Mouse (Mus musculus): Measurements from ENCODE around the gene Setd3.

The Setd3 gene

DNA sequence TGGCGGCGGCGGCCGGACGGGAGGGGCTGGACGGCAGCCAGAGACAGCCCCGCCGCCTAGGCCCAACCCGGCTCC lies at the start of gene Setd3:
Setd3 (minus strand) TSS at position 69 of the 75 bp plus-strand sequence.
- no peak for DNase-seq (ENCODE audit: low read depth, low spot score)

DNA sequence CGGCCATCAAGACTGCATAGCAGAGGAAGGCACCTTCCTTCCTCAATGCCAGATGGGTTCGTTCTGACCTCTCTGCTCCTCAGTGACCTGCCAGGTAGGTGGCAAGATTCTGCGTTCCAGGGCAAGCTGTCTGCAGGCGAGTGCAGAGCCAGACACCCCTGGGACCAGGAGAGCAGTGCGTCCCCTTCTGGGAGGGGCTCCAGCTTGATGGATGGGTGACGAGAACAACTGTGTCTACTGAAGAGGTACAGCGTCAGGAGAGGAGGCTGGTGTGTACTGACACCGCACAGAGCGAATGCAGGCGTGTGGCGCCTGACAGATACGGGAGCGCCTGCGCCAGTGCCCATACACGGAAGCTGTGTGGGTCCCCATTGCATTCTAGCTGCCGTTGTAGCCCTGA lies 48.4 kb upstream of the Setd3 start:
- DNase-seq (ENCODE audit: low read depth, low spot score): no peak

DNA sequence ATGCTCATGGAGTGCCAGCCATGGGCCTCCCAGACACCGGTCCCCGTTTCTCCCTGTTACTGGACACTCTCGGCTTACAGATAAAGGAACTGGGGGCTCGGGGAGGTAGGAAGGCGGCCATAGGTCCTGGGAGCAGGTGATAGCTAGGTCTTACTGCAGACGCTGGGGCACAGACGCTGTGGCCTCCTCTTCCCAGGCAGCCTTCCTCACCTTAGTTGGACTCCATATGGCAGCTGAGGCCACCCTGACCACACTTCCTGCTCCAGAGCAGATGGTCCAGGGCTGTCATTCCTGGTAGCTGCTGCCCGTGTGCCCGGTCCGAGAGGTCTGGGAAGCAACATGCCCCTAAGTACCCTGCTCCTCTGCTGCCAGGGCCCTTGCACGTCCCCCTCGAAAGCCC lies 47.8 kb upstream of the Setd3 start:
- no peak for DNase-seq (ENCODE audit: low read depth, low spot score)

DNA sequence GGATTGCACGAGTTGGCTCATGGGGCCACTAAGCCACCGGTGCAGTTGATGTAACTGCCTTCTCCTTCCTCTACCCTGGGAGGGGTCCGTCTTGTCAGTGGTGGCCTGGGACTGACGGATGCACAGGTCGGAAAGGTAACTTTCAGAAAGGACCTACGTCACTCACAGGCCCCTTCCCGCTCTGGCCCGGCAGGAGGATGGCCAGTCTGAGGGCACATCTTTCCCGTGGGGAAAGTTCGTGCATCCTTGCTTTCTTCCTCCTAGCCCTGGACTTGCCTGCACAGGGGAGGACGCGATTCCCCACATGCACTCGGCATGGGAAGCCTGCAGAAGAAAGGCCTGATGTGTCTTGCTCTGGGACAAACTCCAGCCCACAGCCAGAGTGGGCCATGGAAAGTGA lies 47.1 kb upstream of the Setd3 start:
- DNase-seq (ENCODE audit: low read depth, low spot score): no peak

DNA sequence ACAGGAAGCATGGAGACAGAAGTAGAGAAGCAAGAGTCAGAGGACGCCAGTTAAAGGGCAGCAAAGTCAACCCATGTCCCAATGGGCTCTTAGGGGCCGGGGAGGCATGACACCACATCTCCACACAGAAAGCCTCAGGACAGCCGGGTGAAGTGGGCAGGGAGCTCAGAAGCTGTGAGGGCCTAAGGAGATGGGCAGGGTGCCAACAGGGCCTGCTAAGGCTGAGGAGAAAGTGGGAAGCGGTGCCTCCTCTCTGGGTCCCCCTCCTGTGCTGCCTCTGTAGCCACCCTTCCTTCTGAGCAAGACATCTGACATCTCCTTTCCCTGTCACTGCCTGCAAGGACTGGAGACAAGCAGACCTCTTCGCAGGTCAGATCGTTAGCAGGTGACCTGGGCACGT lies 46.7 kb upstream of the Setd3 start:
- DNase-seq (ENCODE audit: low read depth, low spot score): peak; percentile 29

DNA sequence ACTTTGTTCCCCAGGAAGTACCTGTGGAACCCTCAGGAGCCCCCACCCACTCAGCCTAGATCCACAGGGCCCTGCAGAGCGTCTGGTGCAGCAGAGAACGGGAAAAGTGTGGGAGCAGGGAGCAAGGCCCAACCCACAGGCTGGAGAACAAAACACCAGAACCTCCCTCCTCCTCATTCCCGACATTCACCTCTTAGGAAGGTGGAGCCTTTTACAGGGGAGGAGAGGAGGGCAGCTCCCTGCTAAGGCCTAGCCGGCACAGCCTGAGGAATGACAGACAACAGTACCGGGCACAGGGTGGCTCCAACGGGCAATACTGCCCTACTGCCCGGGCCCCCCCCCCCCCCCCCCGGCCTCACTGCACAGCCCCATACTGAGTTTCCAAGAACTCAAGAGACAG lies 44.2 kb upstream of the Setd3 start:
- DNase-seq (ENCODE audit: low read depth, low spot score): peak; percentile 91

DNA sequence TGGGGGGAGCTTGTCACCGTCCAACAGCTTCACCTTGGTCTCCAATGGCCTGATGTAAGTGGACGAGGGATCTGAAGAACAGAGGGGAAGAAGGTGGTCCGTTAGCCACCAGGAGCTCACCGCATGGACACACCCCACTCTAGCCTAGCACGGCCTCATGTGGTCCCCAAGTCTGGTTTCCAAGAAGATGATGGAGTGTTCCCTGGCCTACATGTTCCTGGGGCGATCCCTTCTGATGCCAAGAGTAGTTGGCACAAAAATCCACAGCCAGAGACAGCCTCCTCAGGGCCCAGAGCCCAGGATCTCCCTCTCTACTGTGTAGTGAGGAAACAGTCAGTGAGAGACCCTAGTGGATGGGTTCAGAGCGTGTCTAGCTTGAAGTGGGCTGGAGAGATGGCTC lies 42.6 kb upstream of the Setd3 start:
- DNase-seq (ENCODE audit: low read depth, low spot score): no peak

DNA sequence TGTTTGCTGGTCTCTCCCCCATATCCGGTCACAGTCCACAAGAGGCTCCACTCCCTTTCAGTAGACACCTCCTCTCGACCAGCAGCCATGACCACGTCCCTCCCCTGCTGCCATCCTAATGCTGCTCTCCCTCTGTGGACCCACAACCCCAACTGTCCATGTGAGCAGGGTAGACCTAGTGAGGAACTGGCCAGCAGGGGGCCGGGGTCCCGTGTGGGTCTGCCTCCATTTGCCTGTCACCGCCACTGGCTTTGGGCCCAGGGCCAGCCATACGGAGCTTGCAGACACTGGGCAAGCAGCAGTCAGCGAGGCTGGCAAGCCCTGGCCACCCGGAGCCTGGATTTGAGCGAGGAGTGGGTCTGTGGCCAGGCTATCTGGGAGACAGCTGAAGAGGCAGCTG lies 42.1 kb upstream of the Setd3 start:
- no peak for DNase-seq (ENCODE audit: low read depth, low spot score)

DNA sequence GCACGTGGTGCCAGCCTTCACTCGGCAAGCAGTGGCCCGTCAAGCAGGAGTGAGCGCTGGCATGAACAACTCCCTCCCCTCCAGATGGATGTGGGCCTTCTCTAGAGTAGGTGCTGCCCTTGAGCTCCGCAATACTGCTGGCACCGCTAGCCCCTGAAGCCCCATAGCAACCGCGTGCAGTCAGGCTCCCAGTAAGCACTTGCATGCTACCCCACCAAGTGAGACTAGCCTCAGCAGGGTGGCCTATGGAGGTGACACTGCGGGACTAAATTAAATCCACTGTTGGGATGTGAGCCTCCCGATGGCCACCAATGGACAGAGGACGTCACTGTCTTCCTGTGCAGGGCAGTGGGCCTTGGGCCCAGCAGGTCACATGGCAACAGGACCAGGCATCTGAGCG lies 41.5 kb upstream of the Setd3 start:
- no peak for DNase-seq (ENCODE audit: low read depth, low spot score)

DNA sequence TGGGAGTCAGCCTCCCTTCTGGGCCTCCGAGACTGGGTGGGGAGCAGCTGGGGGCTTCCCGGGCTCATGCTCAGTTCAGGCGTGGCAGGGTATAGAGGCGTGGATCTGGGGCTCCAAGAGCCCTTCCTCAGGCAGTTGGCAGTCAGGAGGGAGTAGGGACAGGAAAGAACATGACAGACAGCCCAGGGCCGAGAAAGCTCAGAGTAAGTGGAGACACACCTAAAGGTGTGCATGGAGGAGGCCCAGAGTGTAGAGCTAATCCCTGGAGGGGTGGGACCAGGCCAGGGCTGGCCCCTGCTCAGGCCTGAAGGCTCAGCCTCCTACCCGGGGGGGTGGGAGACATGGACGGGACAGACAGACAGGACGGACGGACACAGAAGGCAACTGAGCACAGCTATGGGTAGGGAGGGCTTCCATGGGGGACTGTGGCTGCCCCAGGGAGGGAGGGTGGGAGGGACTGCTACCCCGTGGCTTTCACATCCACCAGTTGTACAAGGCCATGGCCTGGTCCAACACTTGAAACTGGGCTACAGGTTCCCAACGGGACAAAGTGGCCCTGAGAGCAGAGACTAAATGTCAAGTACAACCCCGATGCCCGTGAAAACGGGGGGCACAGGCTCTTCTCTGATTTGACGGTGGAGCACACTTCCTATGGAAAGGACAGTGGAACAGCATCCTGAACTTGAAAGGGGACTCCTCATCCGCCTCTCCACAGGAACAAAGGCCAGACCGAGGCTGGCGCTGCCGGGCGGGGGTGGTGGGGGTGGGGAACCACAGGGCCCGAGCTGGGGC lies 40.9 kb upstream of the Setd3 start:
- no peak for DNase-seq (ENCODE audit: low read depth, low spot score)

DNA sequence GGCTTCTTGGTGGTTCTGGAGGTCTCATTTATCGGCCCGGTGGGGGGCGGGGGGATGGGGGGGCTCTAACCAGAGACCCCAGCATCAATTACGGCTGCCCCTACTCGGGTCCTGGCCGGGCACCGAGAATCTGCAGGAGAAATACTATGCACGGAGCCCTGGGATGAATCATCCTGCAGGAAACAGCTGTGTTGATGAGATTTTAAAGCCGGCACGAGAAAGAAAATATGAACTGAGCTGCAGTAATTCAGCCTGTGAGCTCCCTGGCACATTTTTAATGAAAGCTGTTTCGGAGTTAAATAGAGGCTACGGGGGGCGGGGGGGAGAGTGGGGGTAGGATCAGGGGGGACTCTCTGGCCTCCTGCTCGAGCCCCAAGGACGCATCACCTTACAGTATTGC lies 40.0 kb upstream of the Setd3 start:
- no peak for DNase-seq (ENCODE audit: low read depth, low spot score)

DNA sequence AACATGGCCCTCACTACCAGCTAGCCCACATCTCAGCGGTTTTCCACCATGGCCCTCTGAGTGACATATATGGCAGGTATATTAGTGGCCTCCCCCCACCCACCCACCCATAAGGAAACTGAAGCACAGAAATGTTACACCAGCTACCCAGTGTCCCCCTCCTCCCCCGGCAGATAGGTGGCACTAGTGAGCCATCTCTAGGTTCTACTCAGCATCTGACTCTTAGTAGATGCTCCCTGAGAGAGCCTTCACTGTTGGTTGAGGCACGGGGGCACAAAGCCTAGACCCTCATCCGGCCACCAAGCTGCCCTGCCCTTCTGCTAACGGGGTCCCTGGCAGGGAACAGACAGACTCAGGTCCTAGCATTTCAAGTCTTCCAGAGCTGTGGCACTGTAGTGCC lies 38.5 kb upstream of the Setd3 start:
- peak; percentile 58 for DNase-seq (ENCODE audit: low read depth, low spot score)

DNA sequence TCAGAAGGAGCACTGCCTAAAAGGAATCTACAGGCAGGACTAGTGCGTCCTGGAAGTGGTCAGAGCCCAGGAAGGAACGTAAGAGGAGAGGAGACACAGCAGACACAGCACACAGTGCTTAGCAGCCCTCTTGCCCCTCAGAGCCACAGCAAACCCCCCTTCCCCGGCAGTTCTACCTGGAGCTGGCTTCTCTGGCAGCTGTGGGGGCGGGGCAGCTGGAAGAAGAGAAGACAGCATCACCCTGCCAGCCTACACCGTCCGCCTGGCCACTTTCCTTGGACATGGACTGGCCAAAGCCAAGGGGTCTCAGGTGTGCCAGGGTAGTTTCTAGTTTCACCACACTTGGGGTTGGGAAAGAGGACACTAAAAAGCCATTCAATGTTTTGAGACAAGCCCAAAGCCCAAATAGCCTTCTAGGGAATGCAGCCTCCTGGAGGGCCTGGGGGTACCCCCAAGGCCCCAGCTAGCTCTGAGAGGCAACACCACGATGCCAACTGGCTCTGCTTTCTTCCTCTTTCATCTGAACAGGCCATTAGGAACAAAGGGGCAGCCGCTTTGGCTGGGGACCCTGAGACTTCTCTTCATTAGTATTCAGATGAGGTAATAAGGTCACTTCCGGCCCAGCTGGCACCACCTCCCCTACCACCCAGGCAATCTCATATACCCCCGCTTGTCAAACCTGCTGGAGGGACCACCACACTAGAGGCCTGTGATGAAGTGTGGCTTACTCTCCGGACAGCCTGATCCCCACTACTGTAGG lies 37.7 kb upstream of the Setd3 start:
- no peak for DNase-seq (ENCODE audit: low read depth, low spot score)

DNA sequence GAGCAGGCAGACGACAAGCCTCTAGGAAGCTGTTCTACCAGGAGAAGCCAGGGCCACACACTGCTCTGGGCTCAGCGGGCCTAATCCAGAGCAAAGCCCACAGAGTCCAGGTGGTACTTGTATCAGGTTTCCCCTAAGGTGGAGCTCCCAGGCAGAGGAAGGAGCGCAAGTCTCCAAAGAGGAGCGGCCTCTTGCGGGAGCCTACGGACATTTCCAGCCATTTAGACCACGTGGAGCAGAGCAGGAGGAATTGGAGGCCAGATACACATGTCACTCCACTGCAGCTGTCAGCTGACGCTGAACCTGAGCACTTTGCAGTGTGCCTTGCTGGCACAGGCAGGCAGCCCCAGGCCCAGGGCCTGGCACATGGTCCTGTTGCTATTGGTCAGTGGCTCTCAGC lies 36.0 kb upstream of the Setd3 start:
- DNase-seq (ENCODE audit: low read depth, low spot score): no peak

DNA sequence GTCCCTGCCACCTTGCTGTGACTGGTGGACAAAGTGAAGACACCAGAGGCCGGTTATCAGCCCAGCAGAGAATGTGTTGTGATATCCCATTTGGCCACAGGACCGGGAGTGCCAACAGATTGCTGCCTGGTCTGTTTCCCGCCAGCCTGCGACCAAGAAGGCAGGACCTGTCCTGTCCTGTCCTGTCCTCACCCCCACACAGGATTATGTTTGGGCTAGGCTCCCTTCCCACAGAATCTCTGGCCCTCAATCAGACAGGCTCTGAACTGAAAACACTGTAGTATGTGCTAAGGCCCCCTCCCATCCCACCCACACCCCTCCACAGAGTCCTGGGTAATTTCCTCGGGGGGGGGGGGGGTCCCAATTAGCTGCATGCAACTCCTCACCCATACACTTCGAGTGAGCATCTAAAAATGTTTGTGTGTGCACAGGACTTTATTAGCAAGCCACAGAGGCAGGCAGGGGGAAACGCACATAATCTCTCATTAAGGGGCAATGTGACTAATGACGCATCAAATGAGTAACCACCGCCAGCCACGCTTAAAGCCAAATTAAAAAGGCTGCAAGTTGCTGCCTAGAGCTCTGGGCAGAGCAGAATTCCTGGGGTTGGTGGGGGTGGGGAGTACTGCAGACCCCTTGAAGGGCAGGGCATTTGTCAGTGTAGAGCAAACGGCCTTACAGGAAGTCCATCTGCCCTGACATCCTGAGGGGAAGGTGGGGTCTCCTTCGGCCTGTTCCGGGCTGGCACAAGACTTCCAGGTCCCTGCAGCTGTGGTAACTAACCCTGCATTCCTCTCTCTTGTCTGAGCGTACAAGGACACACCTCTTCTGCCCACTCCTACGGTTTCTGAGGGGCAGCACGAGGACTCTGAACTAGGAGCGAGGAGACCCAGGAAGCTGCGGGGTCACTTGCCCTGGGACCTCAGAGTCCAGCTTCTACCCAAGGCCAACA lies 34.3 kb upstream of the Setd3 start:
- DNase-seq (ENCODE audit: low read depth, low spot score): no peak

DNA sequence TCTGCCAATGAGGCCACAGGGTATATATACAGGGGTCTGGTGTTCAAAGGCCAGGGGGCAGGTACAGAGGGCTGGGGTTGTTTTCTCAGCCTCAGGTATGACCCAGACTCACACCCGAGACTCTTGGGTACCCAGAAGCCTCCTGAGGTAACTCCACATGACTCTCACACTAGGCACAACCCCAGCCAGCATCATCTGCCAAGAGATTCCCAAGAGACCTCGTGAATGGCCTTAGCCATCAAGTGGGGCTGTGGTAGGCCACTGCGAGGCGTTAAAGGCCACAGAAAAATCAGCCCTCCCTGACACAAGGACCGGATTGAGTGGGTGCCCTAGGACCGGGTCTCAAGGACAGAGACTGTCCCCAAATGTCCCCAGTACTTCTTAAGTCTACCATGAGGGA lies 33.4 kb upstream of the Setd3 start:
- DNase-seq (ENCODE audit: low read depth, low spot score): no peak

DNA sequence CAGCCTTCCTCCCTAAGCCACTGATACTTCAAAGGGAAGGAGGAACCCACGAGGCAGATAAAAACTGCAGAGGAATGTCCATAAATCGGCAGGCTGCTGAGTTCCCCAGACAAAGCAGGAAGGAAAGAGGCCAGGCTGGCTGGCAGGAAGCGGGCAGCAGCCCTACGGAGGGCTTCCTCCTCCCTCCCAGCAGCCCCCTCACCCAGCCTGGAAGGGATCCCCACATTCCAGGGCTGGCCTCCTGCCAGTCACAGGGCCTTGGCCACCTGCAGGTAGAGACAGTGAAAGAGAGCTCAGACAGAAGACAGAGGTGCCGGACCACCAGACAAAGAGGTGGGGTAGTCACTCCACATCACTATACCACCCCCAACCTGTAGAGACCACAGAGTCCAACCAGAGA lies 33.0 kb upstream of the Setd3 start:
- DNase-seq (ENCODE audit: low read depth, low spot score): no peak

DNA sequence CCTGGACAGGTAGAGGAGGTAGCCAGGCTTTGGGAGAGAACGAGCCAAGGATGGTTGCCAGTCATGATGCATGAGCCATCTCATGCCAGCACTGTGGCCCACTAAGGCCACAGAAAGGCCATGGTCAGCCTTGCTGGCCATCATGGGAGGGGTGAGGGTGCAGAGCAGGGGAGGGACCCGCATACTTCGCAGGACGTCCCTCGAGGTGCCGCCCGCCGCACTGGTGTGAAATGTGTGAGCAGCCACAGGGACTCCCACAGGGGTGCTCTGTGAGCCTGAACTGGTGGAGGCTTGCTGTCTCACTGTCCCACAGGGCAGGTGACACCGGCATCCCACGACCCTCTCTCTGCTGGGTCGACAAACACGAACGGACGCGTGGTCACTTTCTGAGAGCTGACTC lies 31.5 kb upstream of the Setd3 start:
- DNase-seq (ENCODE audit: low read depth, low spot score): no peak

DNA sequence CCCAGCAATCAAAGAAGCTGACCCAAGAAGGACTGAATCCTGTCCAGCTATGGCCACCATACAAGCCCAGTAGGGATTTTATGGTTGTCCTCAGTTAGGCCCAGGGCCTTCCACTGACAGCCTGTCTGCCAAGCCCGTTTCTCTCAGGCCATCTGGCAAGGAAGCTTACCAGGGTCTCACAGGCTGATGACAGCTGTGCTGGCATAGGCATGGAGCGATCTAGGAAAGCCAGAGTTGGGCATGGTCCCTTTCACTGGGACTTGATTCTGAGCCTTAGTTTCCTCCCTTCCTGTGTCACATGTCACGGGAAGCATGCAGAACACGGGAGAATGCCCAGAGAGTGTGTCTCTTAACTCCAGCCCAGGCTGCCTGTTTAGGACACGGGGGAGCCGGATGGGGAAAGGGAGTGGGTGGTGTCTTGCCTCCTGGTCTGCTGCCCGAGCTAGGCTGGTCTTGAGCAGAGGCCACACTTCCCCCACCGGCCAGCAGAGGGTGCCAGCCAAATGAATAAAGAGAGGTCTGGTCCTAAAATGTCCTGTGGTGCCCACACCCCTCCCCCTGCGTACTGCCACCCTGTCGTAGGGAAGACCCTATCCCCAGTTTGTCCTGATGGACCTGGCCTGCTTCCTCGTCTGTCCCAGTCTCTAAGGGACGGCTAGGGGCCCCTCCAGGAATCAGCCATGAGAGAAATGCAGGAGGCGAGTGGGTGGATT lies 29.8 kb upstream of the Setd3 start:
- DNase-seq (ENCODE audit: low read depth, low spot score): peak; percentile 81

DNA sequence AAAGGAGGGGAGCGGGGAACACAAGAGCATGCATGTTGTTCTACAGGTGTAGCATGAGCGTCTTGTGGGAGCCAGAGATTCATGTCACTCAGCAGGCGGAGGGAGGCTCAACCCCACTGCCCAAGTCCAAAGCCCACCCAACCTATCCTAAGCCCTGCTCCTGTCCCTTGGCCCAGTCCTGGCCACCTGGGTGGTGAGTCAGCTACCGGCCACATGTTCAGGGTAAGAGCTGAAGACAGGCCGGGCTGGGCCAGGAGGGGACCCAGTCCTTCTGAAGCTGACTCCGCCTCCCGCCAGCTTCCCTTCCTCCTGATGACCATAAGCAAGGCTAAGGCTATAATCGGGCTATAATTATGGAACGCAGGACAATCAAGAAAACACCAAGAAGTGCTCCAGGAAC lies 29.1 kb upstream of the Setd3 start:
- DNase-seq (ENCODE audit: low read depth, low spot score): no peak

DNA sequence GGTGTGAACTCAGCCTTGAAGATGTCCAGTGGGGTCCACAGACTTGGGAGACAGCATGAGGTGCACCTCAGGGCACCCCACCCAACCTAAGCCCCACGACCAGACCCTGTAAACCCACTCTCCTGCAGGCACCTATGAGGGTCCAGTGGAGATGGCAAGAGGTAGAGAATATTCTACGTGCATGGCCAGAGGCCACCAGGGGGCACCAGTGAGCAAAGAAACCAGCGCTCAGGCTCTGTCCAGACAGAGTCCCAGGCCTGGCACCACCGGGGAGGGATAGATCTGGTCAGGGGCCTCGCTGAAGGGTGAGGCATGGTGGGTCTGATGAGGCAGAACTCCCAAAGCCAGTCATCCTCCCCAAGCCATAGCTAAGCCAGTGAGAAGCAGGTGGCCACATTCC lies 27.5 kb upstream of the Setd3 start:
- peak; percentile 80 for DNase-seq (ENCODE audit: low read depth, low spot score)

DNA sequence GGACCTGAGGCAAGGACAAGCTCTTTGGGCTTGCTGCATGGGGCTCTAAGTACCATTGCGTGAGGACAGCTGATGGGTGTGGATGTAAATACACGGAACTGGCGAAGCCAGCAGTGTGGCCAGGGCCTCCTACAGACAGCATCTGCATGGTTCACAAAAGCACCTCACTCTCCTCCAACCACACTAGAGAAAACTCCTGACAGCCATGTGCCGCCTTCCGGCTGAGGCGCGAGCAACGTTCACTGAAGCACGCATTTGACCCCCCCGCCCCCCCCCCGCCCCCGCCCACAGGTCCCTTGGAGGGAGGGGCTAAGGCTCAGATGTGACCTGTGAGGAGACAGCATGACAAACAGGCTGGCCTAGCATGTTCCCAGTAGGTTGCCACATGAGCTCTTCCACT lies 25.9 kb upstream of the Setd3 start:
- no peak for DNase-seq (ENCODE audit: low read depth, low spot score)

Measured in 3T3-L1 (cell line).